Mouse (Mus musculus) liver, postnatal 0 days (tissue): Measurements from ENCODE around the gene Vgf.

Source experiments
- CTCF ChIP-seq: sonication (generic); IDR thresholded peaks from 2 replicates; pipeline ENCODE4 v1.5.1; 2016; ENCODE audit warnings: antibody characterized with exemption, low read depth
- EP300 ChIP-seq: IDR thresholded peaks from 2 replicates; pipeline ENCODE4 v1.6.1; 2016; ENCODE audit warnings: antibody characterized with exemption, low read depth, mild to moderate bottlenecking

DNA sequence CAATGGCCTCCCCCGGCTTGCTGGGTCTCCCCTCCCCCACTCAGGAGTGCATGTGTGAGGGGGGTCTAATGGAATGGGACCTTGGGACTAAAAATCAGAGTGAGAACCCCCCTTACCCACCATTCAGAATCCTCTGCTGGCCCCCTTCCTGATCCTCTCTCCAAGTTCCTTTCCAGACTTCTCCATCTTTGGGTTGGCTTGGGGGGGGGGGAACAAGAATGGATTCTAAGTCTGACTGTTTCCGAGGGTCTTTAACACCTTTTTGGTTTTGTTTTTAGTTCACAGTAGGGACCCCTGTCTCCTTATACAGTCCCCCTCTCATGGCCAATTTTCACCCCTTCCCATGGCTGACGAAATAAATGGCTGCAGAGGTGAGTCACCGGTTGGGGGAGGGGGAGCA, at the start of gene Vgf:
- TF ChIP-seq CTCF, result no peak
- no peak for TF ChIP-seq EP300
